Mouse (Mus musculus) frontal cortex, postnatal 25 days (tissue): Measurements from ENCODE around the gene Col8a2.
A peak's percentile ranks its signal among the peaks of the same experiment; 100 is the strongest.

Experiments
- DNase-seq, 2 experiments: peaks; one replicate each; pipeline ENCODE4 v3.0.0; 2022; ENCODE audit warnings: low spot score in 2 of 2

Col8a2 gene

DNA sequence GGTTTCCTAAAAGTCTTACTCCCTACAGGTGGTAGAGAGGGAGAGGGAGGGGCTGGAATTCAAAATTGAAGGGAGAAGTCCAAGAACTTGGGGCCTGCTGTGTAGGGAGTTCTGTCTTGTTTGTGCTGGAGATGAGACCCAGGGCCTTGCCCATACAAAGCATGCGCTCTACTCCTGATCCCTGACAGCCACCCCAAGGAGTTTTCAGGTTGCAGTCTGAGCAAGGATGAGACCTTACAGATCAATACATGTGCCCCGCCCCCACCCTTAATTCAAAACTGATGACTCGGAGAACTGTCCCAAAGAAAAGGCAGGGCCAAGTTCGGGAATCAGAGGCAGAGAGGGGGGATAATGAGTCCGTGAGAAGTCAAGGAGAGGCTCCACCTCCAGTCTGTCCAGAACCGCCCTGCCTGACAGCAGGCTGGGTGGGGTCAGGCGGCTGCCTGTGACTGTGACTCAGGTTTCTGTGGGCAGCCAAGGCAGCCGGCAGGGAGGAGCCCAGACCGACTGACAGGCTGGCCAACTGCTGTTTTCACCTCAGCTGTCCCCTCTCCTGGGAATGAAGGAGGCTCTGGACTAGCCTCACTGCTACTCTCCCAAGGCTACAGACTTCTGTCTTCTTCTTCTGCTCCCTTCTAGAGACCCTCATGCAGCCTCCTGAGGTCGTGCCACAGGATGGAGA lies 25.9 kb upstream of the Col8a2 start:
- DNase-seq, result no peak

DNA sequence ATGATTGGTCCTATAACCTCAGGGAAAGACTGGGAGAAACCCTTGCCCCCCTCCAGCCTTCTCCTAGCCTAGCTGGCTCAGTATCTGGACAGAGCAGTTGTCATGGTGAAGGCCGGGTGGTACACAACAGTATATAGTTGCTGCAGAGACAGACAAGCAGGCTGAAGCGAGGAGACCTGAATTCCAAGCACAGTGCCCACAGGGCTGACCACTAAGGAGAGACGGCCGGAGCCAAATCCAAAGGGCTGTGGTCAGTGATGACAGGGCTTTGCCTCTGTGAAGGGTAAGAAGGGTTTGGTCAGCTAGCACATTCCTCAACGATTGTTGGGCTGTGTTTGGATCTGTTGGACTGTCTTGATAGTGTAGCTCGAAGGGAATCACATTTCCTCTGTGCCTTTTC lies 25.3 kb upstream of the Col8a2 start:
- DNase-seq, result no peak

DNA sequence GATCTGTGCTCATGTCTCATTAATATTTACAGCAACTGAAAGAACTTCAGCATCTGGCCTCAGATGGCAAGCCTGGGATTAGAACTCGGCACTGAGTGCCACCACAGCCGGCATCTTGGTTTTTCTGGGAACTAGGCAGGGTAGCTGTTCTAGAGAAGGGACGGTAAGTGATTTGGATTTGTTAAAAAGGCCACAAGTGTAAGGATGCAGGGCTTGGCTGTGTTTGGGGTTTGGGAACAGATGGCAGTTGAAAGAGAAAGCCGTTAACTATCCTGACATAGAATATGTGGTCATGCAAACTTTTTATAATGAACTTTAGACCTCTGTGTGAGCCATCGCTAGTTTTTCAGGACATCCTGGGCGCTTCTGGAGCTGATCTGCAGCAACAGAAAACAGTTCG lies 24.9 kb upstream of the Col8a2 start:
- DNase-seq, result no peak

DNA sequence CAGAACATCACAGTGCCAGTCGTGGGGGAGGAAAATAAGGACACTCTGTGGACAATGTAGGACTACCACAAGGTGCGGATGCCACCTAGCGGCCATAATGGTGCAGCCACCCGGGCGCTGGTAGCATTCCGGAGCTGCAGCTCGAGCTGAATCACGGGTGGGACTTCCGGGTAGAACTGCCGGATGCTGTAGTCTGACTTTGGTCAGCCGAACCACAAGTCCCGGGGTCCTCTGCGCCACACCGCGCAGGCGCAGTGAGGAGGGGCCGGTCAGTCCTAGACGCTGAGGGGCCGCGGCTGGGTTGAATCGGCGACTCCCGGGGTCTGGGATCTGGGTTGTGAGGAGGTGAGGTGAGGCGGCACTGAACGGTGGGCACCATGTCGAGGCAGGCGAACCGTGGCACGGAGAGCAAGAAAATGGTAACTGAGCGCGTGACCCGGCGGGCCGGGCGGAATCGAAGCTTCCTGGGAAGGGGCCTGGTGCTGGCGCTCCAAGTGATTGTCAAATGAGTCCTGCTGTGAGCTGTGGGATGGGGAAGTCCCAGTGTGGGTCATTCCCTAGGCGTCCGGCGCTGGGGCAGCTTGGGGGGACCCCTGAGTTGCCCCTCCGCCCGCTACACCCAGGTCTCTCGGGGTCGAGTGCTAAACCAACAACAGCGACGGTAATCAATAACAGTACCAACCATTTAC lies 24.3 kb upstream of the Col8a2 start, which contains the start of gene Trappc3:
Gene Trappc3, plus strand, starts transcription at position 207 of the 689 bp plus-strand sequence.
- DNase-seq, result peak; percentile 100

DNA sequence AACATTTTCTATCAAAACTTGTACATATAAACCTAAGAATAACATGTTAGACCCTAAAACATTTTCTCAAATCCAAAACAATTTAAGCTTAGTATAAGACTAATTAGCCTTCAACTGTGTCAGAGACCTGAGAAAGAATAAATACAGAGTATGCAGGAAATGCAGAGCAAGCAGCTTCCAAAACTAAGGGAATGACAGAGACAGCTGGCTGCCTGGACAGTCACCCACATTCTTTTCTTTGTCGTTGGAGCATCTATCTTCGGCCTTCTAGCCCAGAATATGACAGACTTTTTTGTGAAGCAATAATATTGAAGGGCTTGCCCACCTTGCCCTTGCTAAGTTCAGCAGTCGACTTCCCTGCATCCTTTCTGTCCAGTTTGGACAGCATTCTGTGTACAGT lies 17.3 kb upstream of the Col8a2 start:
- no peak for DNase-seq

DNA sequence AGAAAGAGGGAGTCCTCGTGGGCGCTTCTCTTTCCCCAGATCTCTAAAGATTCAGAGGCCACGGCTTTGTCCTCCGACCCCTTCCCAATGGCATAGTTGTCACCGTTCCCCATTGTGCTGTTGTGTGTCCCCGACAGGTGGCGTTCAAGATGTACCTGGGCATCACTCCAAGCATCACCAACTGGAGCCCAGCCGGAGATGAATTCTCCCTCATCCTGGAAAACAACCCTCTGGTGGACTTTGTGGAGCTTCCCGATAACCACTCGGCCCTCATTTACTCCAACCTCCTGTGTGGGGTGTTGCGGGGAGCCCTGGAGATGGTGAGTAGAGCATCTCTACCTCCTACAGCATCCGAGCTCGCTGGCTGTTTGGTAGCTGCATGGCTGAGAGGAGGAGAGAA lies 12.8 kb upstream of the Col8a2 start:
- no peak for DNase-seq

DNA sequence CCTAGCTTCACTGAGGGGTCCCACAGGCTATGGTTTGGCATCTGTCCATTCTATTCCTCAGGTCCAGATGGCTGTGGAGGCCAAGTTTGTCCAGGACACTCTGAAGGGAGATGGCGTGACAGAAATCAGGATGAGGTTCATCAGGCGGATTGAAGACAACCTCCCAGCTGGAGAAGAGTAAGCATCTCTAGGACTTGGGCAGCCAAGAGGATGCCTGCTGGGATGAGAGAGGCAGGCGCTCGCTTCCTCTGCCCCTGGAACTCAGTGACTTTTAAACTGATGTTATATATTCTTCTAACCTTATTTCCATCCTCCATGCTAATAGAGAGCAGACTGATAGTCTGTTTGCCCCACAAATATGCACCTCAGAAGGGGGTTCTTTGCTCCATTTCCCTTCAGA lies 11.5 kb upstream of the Col8a2 start:
- DNase-seq, result no peak

DNA sequence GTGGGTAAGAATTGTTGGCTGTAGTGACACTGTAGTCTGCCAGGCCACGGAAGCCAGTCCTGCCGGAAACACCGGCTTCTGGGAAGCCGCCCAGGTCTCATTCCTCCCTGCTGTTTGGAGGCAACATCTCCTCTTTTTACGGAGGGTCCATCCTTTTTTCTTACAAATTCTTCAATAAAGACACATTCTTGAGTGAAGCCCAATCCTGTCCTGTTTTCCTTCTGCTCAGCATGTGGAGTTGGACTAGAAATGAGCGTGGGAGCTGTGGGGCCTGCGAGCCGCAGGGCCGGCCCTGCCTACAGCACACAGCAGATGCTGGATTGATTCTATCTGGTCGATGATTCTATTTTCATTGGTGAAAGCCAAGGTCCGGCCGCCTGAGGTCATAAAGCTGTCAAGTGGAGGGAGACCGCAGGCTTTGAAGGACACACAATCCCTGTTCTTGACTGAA lies 10.9 kb upstream of the Col8a2 start:
- no peak for DNase-seq

DNA sequence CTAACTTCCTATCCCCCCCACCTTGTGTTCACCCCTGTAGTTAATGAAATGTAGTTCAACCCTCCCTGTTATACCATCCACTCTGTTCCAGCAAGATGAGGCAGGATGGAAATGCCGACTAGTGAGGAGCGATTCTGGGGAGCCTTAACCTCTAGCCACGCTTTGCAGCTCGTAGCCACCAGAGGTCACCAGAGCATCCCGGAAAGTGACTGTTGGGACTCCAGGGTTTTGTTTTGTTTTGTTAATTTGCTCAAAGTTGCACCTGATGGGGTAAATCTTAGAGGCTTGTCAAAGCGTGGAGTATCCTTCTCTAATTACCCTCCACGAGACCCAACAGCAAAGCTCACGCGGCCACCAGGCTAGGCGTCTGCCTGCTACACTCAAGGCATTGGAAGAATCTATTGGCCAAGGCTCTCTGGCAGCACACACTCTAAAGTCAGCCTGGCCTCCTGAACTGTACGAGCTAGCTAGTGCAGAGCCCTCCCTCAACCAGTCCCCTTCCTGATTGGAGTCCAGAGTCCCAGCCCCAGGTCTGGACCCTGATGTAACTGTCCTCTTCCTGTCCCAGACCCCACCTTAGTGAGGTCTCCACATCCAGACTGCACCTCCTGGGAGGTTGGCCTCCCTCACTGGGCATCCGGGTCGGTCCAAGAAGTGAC lies 8.6 kb upstream of the Col8a2 start:
- DNase-seq, result no peak

DNA sequence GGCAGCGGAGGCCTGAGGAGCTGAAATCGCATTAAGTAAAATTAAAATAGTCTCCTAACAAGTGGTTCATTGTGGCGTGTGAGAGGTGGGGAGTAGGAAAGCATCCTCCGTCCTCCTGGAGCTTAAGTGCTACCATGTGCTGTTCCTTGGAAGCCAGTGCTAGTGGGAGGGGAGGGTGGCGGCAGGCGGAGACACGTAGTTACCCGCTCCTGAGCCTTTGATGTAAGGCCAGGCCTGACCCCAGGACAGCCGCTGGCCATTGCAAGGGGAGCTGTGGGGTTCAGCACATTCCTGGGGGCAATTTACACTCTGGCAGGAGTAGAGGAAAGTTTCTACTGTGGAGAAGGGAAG lies 8.1 kb upstream of the Col8a2 start:
- no peak for DNase-seq

DNA sequence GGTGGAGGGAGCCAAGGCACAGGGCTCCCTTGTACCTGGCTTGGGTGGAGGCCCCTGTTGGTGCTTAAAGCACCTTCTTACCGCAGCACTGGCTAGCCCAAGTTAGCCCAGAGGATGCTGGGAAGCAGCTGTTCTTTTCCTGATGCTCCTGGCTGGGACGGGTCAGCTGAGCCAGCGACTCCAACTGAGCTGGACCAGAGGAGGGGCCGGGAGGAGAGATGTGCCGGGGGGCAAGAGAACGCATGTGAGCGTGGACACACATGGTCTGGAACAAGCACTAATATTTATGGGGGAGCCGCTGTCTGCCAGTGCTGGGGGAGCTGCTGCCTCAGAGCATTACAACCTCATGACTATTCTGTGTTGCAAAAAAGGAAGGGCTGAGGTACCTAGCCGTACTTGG lies 7.6 kb upstream of the Col8a2 start:
- DNase-seq, result no peak

DNA sequence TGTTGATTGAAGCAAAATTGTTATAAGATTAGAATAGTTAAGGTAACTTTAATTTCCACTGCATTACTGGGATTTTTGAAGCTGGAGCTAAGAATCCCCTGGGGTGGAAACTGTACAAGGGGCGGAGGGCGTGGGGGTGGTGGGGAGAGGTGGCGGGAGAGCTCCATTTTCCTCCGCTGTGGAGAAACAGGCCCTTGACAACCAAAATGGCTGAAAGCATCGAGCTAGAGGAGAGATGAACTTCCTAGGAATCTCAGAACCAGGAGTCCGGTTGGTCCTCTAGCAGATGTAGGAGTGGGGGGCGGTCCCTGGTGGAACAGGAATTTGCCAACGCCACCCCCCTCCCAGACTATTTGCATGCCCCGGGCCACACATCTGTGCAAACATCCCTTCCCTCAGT lies 4.9 kb upstream of the Col8a2 start:
- no peak for DNase-seq

DNA sequence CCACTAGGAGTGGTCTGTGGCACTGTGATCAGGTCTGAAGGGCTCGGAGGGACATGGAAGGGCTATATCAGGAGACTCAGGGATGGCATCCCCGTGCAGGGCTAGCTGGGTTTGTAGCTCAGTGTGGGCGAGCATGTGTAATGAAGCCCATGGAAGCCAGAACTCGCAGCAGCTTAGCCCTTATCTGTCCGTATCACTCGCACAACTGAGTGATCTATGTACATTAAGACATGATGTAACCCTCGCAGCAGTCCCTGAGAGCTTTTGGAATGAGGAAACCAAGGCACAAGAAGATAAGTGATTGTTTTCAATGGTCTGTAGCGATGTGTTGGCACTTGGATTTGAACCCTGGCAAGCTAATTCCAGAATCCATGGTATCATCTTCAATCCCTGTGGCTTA lies 3.0 kb upstream of the Col8a2 start:
- DNase-seq, result no peak

DNA sequence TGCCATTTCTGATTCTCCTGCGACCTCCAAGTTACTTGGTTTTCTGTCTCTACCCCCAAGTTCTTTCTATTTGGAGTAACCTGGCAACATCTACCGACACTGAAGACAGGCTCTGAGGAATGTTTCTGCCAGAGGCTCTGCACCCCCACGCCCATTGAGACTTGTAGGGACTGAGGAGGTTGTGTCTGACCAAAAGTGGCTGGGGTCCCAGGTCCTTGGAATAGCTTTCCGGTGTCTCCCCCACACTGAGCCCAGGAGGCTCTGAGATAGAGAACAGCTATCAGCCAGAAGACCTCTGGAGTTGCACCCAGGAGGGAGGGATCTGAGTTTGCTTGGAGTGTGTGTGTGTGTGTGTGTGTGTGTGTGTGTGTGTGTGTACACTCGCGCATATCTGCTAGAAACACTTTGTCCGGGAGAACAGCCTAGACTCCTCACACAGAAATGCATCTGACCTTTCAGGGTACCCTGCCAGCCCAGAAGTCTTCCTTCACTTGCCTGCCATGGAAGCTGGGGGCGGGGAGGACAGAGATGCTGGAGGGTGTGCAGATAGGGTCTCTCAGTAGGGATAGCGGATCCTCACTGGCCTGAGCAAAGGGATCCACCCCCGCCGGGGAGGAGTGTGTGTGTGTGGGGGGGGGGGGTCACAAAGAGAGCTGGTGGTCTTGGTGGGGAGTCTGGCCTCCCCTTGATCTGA lies 856 bp downstream of the Col8a2 start:
- no peak for DNase-seq

DNA sequence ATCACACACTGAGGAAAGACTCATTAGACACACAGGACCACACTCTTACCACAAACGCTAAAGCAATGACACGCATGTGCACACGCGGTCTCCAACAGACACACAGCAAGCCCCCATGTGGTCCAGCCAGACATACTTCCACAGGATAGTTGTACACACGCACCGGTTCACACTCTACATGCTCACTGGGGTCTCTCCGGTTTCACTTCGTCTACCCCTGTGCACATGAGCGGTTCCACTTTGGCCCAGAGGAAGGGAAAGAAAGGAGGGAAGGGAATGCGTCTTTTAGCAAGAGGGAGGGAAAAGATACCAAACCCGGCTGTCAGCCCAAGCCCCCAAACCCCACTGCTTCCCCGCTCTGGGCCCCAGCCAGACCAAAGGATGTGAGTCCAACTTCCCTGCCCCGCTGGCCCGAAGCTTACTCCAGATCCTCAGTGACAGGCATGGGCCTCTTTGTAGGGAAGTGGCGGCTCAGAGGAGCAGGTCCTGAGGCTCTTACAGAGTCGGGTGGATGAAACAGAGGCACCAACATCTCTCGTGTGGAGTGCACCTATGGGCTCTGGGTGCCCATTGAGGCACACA lies 1.6 kb downstream of the Col8a2 start:
- no peak for DNase-seq

DNA sequence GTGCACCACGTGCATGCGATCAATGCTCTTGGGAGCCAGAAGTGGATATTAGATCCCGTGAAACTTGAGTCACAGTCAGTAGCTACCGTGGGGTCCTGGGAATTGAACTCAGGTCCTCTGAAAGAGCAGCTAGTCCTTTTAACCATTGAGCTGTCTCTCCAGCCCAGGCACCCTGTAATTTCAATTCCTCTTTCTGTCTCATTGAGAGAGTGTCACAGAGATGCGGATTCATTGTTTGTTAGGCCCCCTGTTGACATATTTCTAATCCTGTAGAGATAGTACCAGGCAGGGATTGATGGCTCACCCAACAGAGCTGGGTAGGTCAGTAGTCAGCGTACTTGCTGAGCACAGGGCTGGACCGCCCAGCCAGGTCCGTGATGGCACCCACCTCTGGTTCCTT lies 3.7 kb downstream of the Col8a2 start:
- DNase-seq, result no peak

DNA sequence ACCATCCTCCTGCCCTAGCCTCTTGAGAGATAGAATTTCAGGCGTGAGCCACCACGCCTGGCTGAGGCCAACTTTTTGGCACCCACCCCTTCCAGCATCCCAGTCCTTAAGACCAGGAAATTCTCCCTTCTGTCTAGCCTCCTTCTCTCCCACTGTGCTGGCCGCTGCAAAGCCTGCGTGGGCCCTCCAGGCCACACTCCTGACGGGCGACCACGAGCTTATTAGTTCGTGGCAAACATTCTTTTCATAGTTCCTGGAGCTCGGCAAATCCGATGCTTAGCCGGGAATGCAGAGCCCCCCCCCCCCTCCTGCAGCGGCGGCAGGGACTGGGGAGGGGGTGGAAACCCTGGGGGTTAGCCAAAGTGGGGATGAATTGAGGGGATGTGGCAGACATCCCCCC lies 4.6 kb downstream of the Col8a2 start:
- no peak for DNase-seq

DNA sequence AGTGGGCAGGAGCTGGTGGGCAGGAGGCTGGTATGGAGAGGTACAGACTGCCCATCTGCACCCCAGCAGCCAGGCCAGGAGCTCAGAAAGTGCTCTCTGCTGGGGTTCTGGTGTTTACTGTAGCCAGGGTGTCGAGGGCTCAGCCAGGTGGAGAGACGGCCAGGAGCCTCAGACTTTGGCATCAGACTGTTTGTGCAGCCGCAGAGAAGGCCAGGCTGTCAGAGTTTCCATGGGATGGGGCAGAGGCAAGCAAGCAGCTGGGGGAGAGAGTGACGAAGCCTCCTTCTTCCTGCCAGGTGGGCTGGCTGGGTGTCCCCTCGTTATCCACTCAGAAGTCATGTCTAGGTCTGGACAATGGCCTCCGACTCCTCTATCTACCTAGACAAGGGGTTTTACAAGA lies 8.6 kb downstream of the Col8a2 start:
- DNase-seq, result no peak

DNA sequence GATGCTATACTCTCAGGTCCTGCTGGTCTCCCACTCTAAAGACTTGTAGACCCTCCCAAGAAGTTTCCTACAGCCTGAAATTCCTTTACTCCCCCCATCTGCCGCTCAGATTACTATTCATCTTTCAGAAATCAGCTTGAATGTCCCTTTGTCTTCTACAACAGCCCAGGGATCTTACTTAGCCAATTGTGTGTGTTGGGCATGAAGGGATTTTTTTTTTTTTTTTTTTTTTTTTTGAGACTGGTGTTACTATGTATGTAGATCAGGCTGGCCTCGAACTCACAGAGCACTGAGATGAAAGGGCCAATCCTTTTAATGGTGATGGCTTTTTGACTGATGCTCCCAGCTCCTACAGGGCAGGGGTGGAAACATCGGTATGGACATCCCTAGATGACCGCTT lies 9.3 kb downstream of the Col8a2 start:
- no peak for DNase-seq

DNA sequence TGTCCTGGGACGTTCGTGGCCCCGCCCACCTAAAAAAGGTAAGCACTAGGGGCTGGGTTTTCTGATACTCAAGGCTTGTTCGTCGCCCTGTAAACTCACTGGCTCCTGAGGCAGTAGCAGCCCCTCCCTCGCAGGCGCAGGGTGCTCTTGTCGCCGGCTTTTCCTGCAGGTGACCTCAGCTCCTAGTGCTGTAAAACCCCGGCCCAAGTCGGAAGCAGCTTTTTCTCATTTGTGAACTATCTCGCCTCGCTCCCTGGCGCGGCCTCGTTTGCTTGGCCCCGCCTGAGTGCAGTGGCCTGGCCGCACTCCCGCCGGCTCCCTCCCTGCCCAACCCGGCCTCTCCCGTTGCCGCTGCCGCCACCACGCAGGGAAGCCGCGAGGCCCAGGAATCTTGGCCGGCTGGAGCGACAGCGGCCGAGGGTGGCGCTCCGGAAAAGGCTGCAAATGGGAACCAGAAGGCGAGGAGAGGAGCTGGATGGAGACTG lies 10.1 kb downstream of the Col8a2 start:
- DNase-seq, result no peak

DNA sequence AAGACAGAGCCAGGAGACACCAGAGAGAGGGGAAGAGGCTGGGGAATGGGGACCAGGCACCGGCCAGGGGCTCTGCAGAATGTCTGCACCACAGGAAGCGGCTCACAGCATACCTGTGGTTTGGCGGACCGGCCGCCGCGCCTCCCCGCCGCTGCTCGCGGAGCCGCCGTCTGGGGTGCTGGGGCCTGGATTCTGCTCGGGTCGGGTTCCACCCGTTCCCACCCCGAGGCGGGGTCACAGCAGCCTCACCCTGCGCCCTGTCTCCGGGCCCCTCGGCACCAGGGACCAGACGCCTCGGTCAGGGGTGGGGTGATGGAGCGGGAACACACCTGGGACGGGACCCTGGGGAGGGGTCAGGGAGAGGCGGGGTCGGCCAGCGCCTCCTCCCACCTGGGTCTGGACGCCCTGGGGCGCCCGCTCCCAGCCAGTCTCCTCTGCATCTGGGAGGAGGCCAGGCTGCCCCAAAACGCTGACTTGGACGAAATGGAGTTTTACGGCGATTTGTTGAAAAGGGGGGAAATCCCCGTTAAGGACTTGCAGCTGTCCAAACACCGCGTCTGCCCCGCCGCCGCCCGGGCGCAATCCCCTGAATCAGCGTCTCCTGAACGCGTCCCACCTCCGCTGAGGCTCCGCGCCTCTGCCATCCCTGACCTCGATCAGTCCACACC lies 14.5 kb downstream of the Col8a2 start:
- no peak for DNase-seq
